Mouse (Mus musculus) natural killer cell, adult 2 months (primary cell): ENCODE measurements around the gene Lipa.
A peak's percentile ranks its signal among the peaks of the same experiment; 100 is the strongest.

Experiments used
- DNase-seq, 2 experiments: peaks; one replicate each; pipeline ENCODE4 v3.0.0; 2022; ENCODE audit warnings: low spot score in 2 of 2

Gene Lipa

DNA sequence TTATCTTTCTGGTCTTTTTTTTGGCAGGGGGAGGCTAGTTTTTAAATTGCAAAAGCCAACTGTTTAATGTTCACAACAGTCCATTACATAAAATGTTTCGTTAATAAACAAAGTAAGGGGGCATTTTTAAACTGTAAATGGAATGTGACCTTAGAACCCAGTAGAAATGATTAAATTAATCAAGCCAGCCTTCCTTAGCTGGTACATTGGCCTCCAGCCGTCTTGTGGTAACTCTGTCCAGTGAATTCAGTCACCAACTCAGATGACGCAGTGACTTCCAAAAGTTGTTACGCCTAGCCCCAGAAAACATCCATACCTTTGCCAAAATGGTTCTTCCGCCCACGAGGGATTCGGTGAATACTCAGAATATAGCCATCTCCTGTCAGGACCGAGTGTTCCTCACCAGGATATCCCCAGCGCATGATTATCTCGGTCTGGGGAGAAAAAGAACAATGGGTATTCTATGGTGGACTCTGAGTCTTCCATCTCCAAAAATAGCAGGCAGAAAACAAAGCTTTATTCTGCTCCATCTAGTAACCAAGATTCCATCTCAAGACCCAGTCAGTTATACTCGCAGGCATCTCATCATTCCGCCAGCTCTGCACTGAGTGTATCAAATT, 4.1 kb downstream of the Lipa start:
- no peak for DNase-seq

DNA sequence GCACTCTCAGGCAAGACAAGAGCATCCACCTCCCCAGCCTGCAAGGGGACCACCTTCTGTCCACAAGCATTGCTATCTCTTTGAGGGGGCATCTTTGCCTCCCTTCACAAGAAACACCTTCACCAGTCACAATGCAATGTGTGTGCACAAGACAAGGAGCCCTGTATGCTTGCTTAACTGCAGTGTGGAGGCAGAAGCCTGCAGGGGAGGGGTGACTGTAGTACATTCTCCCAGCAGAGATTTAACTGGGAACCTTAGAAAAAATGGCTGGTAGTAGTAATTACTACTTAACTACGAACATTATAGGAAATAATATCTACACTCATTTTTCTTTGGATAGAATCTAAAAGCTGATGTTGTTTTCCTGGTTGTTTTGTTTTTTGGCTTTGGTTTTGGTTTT, 5.3 kb downstream of the Lipa start:
- DNase-seq = no peak

GRCm38 (mm10) chr19:34521361-34521760, 5.9 kb downstream of the Lipa start:
- DNase-seq = no peak

- DNase-seq = no peak
These were observed 7.2 kb downstream of the Lipa start for GRCm38 (mm10) chr19:34520051-34520450.

- no peak for DNase-seq
These were observed 7.6 kb downstream of the Lipa start for GRCm38 (mm10) chr19:34519646-34520045.

DNA sequence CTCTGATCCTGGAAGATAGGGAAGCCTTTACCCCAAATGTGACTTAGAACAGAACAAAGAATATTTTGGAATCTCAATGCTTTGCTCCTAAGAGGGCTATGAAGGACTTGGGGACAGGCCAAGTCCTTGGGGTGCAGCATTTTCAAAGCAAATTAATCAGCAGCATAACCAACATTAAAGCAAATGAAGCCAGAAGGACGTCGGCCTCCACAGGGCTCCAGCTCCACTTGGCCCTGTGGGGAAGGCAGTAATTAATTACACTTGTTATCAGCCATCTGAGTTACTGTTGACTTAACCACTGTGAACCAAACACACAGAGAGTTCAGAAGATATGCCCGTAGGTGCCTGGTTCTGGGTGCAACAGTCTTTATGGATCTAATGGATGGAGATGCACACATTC, 8.5 kb downstream of the Lipa start:
- no peak for DNase-seq

GRCm38 (mm10) chr19:34517812-34518594, 9.3 kb downstream of the Lipa start:
- DNase-seq = no peak

GRCm38 (mm10) chr19:34517197-34517596, 10.1 kb downstream of the Lipa start:
- no peak for DNase-seq

DNA sequence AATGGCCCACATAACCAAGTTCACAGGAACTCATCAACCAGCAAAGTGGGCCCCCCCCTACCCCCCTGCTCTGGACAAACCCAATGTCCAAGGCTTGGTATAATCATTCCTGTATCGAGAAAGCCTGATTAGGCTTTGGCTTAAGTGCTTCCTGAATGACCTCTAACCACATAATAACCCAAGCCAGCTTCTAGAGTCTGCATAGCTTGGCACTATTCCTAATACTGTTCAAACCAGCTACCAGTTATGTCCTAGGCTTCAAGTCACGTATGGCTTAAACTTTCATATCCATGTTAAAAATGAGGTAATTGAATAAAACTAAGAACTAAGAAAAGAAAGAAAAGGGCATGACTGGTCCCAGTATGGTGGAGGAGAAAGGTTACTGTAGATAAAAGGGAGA, 10.9 kb downstream of the Lipa start:
- no peak for DNase-seq

DNA sequence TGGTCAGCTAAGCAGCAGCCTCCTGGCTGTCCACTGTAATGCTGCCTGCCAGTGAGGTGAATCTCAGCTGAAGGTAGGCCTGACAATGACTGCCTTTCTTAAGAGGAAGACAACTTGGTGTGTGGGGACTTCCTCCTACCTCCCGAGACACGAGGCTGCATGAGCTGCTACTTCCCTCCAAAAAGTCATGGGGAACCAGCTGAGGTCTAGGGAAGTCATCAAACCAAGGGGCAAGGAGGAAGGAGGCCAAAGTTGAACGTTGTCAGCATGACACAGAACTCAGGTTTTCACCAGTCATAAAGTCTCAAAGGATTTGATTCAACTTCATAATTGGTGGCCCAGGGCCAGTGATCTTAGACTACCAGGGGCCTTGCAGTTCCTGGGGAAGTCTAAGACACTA, 11.6 kb downstream of the Lipa start:
- peak in 1 of 2 experiments; percentile 26 for DNase-seq

DNA sequence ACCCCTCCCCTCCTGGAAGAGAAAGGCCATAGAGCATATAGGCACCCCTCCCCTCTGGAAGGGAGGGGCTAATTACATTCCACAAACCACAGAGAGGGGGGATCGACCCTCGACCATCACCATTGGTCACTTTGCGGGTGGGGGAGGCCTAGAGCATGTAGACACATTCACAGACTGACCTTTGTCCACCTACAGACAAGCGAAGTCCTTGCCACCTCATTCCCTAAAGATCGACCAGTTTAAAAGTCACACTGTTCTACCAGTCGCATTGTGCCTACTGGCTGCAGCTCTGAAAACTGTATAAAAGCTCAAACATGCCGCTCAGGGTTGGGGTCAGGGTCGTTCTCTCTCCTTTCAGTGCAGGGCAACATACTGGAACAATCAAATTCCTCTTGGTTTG, 15.7 kb downstream of the Lipa start:
- DNase-seq = no peak

DNA sequence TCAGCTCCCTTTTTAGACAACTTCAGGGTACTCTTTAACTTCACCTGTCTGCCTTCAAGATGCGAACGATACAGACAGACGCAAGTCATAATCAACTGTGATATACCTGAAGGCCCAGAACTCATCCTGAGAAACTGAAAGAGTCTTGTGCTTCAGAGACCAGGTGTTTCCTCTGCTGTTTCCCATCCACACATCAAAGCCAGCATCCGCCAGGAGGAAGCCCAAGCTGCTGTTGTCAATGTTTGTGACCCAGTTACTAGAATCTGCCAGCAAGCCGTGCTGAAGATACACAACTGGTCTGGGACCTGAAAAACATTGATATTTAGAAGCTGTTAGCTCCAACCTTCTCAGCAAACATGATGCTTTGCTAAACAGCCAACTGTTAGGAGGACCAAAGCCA, 16.6 kb downstream of the Lipa start:
- peak in 1 of 2 experiments; percentile 15 for DNase-seq

DNA sequence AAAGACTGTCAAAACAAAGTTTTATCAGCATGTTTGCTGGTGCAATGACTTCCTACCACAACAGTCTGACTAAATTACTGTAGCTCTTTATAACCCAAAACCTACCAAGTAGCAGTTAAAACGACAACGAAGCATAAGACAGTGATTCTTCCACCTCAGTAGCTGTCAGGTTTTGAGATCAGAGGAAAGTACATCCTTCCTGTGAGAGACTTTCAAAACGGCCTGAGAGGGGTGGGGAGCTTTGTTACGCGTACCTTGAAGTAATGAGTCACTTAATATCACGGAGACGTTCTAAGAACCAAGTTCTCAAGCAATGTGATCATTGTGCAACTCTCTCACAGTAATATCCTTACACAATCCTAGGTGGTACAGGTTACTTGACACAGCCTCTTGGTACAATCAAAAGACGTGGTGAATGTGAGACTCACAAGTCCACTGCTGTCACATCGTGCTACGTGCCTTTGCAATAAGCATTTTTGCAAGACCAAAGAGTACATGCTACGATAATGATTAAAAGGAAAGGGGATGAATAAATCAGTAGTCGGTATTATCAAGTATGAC, 22.0 kb downstream of the Lipa start:
- no peak for DNase-seq

- DNase-seq = peak; percentile 71 to 85
These were observed 26.5 kb downstream of the Lipa start for GRCm38 (mm10) chr19:34500763-34501162.

GRCm38 (mm10) chr19:34496353-34496752, 30.9 kb downstream of the Lipa start:
- no peak for DNase-seq

DNA sequence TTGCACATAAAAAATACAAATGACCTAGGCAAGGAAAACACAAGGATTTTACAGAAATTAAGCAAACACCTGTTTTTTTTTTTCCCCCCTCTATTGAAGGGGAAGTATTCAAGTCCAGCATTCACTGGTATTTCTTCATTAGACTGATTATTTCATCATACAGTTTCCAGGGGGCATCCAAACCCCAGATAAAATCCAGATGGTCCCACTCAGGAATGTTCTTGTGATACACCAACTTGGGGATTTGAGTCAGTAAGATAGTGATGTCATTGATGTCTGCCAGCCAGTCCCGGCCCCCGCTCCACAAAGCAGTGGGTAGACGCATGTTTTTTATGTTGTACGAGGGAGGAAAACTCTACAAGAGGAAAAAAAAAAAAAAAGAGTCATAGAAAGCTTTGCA, 33.4 kb downstream of the Lipa start:
- no peak for DNase-seq

DNA sequence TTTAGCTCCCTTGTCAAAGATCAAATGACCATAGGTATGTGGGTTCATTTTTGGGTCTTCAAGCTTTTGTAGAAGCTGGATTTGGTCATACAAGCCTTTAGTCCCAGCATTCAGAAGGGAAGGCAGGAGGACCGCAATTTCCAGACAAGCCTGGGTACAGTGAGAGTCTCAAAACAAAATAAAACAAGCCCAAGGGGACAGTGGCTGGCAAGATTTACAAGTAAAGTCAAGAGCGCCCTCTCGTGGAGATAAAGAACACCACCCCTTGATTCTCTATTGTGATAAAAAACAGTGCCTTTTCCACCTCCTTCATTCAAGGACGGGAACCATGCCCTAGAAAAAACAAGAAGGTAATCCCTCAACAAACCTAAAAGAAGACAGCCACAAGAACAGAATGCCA, 43.7 kb downstream of the Lipa start:
- peak; percentile 30 to 58 for DNase-seq

- peak in 1 of 2 experiments; percentile 16 for DNase-seq
These were observed 52.0 kb downstream of the Lipa start, which contains the start of gene Ch25h for GRCm38 (mm10) chr19:34474991-34475971. TSS of gene Ch25h (minus strand) at chr19:34475164.

DNA sequence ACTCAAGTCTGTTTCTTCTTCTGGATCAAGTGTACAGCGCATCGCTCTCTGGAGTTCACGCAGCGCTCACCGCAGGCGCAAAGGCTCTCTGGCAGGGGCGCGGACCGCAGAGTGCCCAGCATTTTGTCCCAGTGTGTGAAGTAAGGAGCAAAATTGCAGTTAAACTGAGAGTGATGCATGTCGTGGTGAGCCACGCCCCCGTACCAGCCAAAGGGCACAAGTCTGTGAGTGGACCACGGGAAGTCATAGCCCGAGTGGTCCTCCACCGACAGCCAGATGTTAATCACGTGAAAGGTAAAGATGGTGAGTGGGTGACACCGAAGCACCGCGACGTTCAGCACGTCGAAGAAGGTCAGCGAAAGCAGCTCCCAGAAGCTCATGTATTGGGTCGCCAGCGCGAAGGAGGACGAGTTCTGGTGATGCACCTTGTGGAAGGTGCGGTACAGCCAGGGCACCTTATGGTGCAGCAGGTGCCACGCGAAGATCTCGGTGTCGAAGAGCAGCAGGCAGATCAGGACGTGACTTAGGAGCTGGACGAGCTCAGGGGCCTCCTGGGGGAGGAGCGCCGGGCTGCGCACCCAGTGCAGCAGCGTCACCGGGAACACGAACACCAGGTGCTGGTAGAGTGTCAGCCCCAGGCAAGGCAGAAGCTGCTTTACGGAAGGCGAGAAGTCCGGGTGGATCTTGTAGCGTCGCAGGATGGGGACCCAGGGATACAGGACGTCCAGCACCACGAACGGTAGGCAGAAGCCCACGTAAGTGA, 52.9 kb downstream of the Lipa start:
- DNase-seq = peak in 1 of 2 experiments; percentile 2

- DNase-seq = no peak
These were observed 55.6 kb downstream of the Lipa start for GRCm38 (mm10) chr19:34471703-34472102.

- DNase-seq = no peak
These were observed 58.5 kb downstream of the Lipa start for GRCm38 (mm10) chr19:34468794-34469193.
